Mouse (Mus musculus): Measurements from ENCODE around the gene Zfp1. TPM values are rescaled to one million over a fixed set of nuclear protein-coding genes. Genes with fewer than 3 reads are reported as not detected.

The Zfp1 gene
- polyA plus RNA-seq, 1 experiment from 2014 or later, result 24.8 TPM

DNA sequence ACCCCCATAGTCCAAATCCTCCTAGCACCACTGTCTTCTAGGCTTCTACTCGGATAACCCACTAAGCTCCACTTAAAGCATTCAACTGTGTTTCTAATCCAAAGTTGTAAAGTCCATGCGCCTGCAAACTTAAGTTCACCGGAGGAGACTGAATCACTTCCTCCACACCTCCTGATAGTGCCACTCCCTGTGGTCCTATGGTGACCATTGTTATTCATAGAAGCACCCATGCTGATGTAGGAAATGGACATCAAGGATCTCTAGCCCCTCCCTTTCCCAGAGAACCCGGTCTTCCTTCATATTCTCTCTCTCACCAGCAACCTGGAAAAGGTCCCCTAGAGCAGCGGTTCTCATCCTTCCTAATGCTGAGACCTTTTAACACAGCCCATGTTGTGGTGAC is 30.0 kb upstream of the Zfp1 start:
- no peak for ATAC-seq (ENCODE audit: low FRiP score)
- no peak overlapping the region for H3K9ac ChIP-seq
- no peaks in the 10 kb centered on the region for H3K27me3 ChIP-seq
- no peak overlapping the region for H3K4me2 ChIP-seq (replicated peaks)
- 0 out of 2 replicates have a peak, but pooled peaks cover 5% of the 10 kb centered on the region for H3K4me1 ChIP-seq
- H3K27ac ChIP-seq, result no peak overlapping the region
- no peaks in the 10 kb centered on the region for H3K9me3 ChIP-seq (replicated peaks)
- peaks cover 21% of the 10 kb centered on the region for H3K36me3 ChIP-seq
- 90% methylated on average over 5 of the region's 5 CpGs for WGBS
- no peak overlapping the region for H3K4me3 ChIP-seq

DNA sequence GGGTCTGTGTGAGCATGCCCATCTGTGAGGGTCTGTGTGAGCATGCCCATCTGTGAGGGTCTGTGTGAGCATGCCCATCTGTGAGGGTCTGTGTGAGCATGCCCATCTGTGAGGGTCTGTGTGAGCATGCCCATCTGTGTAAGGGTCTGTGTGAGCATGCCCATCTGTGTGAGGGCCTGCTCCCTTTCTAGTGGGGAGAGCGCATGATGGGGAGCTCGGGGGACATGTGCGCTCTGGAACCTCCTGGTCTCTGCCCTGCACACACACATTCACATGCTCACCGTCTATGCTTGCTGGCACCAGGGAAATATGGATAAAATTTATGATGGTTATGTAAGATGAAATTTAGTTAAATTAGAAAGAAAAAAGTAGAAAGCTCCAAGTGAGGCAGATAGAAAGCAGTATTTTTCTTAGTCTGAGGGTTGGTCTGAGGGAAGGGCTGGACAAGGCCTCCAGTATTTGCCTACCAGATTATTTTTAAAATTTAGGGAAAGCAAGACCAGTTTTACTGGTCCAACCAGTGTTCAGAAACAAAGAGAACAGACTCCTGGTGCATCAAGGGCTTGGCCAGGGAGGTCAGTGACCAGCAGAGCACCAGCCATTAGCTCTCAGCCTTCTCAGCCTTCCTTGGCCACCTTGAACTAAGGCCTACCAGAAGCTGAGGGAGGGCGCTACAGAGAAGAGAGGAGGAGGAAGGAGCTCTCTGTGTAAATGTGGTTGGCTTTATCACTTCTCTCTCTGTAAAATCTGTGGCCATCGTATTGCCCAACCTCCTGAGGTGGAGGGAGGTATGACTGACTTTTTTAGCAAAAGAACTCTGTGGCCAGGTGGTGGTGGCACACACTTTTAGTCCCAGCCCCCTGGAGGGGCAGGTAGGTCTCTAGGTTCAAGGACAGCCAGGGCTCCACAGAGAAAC is 28.2 kb upstream of the Zfp1 start:
- H3K36me3 ChIP-seq, result peaks cover 31% of the 10 kb centered on the region
- 0 out of 2 replicates have a peak, but pooled peaks cover 3% of the 10 kb centered on the region for H3K4me1 ChIP-seq
- no peak overlapping the region for H3K27ac ChIP-seq
- no peak overlapping the region for H3K9ac ChIP-seq
- H3K4me2 ChIP-seq (replicated peaks), result no peak overlapping the region
- 93% methylated on average over 6 of the region's 6 CpGs for WGBS
- H3K27me3 ChIP-seq, result no peaks in the 10 kb centered on the region
- no peak overlapping the region for H3K4me3 ChIP-seq
- H3K9me3 ChIP-seq (replicated peaks), result no peaks in the 10 kb centered on the region
- no peak for ATAC-seq (ENCODE audit: low FRiP score)

DNA sequence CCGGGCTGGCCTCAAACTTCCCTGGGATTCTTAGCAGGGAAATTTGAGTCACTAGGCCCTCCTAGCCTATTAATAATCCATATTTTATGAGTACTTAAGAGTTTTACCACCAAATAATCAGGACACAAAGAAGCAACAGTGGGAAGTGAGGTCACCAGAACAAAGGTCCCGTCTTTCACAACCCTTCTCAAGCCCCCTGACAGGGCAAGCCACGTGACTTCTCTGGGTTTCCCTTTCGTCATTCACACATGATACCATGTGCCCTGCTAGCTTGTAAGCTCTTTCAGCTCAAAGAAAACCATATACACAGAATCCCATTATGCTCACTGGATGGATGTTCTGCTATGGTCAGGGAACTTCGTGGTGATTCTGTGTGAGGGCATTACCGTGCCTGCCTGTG is 25.4 kb upstream of the Zfp1 start:
- Histone ChIP-seq H3K27ac (no peak overlapping the region), H3K27me3 (no peaks in the 10 kb centered on the region), H3K4me3 (no peak overlapping the region), H3K9me3 (replicated peaks) (no peaks in the 10 kb centered on the region), H3K36me3 (peaks cover 37% of the 10 kb centered on the region), H3K9ac (no peak overlapping the region; the same call in 1 of the 2 replicates), H3K4me2 (replicated peaks) (no peak overlapping the region), H3K4me1 (peaks cover 12% of the 10 kb centered on the region)
- WGBS, result 58% methylated on average over 6 of the region's 6 CpGs
- ATAC-seq (ENCODE audit: low FRiP score), result no peak

DNA sequence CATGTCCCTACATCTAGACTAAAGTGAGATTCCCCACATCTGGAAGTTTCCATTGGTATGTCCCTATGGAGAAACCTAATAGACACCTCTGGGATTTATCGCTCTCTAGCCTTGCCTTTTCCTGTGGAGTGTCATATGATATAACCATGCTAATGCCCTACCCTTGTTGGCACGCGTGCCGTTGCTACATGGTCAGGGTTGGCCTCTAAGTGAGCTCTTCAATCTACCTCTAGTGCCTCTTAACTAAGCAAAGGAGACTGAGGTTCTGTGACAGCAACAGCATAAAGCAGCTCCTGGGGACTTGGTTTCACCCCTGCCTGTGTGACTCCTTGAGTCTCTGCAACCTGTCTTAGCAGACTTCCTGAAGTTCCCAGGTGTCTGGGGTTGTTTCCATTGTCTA is 24.9 kb upstream of the Zfp1 start:
- no peak overlapping the region for H3K4me2 ChIP-seq (replicated peaks)
- no peak overlapping the region for H3K27ac ChIP-seq
- peaks cover 12% of the 10 kb centered on the region for H3K4me1 ChIP-seq
- peaks cover 33% of the 10 kb centered on the region for H3K36me3 ChIP-seq
- H3K4me3 ChIP-seq, result no peak overlapping the region
- H3K27me3 ChIP-seq, result no peaks in the 10 kb centered on the region
- no peak overlapping the region; the same call in 1 of the 2 replicates for H3K9ac ChIP-seq
- H3K9me3 ChIP-seq (replicated peaks), result no peaks in the 10 kb centered on the region
- no peak for ATAC-seq (ENCODE audit: low FRiP score)
- 81% methylated on average over 4 of the region's 4 CpGs for WGBS

DNA sequence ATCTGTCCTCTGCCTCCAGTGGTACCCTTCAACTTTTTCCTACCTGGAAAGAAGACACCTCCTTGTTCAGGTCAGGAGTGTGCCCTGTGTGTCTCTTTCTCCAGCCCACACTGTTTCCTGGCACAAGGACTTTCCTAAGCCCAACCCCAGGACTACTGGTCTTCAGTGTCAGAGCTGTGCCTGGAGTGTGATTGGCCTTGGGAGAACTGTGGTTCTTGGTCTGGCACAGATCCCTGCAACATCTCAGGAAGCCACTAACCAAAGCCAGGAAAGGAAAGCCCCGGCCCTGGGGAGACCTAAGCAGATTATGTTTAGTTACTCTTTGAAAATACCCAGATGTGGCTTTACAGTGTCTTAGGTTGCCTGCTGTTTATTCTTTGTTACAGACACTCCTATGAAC is 23.3 kb upstream of the Zfp1 start:
- H3K27ac ChIP-seq, result no peak overlapping the region
- no peak overlapping the region for H3K4me2 ChIP-seq (replicated peaks)
- H3K4me1 ChIP-seq, result peaks cover 12% of the 10 kb centered on the region
- no peak overlapping the region for H3K9ac ChIP-seq
- H3K27me3 ChIP-seq, result no peaks in the 10 kb centered on the region
- WGBS, result 86% methylated on average over 1 of the region's 1 CpGs
- H3K36me3 ChIP-seq, result peaks cover 39% of the 10 kb centered on the region
- no peak overlapping the region for H3K4me3 ChIP-seq
- H3K9me3 ChIP-seq (replicated peaks), result no peaks in the 10 kb centered on the region
- no peak for ATAC-seq (ENCODE audit: low FRiP score)

DNA sequence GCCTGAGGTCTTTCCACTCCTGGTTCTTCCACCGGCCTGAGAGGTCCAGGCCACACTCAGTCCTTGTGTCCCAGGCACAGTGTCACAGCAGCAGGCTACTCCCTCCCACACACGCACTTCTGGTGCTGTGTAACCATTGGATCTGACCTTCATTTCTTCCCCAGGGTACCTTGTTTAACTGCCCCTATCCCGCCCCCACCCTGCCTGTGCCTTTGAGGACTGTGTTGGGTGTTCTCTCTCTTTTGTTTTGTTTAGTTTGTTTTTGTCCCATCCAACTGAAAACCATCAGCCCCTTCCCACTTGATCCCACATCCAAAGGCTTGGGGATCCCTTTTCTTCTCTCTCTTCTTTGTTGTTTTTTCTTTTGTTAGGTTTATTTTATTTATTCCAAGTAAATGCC is 21.1 kb upstream of the Zfp1 start:
- Histone ChIP-seq H3K9me3 (replicated peaks) (no peaks in the 10 kb centered on the region), H3K4me1 (peaks cover 9% of the 10 kb centered on the region), H3K9ac (no peak overlapping the region), H3K27me3 (no peaks in the 10 kb centered on the region), H3K4me2 (replicated peaks) (no peak overlapping the region), H3K36me3 (peaks cover 39% of the 10 kb centered on the region), H3K4me3 (no peak overlapping the region), H3K27ac (peak overlapping the region; percentile 7)
- 65% methylated on average over 3 of the region's 3 CpGs for WGBS
- ATAC-seq (ENCODE audit: low FRiP score), result no peak

DNA sequence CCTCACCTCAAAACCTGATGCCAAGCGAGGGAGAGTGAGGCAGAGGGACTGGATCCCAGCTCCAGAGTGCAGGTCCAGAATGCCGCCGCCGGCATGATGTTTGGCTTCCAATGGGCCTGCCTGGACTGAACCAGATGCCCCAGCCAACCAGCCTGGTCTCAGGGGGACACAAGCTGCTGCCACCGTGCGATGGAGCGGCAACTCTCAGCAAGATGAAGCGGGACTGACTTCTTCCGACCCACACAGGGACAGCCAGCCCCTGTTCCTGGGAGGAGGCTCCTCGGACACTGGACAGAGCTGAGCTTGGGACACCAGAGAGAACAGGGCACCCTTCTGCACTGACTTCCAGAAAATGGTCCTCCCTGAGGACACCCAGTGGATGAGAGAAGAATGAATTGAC is 20.6 kb upstream of the Zfp1 start:
- H3K27me3 ChIP-seq, result no peaks in the 10 kb centered on the region
- peaks cover 9% of the 10 kb centered on the region for H3K4me1 ChIP-seq
- ATAC-seq (ENCODE audit: low FRiP score), result no peak
- H3K4me3 ChIP-seq, result no peak overlapping the region
- H3K27ac ChIP-seq, result no peak overlapping the region; the same call in 1 of the 2 replicates
- no peak overlapping the region for H3K4me2 ChIP-seq (replicated peaks)
- peaks cover 39% of the 10 kb centered on the region for H3K36me3 ChIP-seq
- WGBS, result 67% methylated on average over 10 of the region's 10 CpGs
- H3K9ac ChIP-seq, result no peak overlapping the region
- H3K9me3 ChIP-seq (replicated peaks), result no peaks in the 10 kb centered on the region

DNA sequence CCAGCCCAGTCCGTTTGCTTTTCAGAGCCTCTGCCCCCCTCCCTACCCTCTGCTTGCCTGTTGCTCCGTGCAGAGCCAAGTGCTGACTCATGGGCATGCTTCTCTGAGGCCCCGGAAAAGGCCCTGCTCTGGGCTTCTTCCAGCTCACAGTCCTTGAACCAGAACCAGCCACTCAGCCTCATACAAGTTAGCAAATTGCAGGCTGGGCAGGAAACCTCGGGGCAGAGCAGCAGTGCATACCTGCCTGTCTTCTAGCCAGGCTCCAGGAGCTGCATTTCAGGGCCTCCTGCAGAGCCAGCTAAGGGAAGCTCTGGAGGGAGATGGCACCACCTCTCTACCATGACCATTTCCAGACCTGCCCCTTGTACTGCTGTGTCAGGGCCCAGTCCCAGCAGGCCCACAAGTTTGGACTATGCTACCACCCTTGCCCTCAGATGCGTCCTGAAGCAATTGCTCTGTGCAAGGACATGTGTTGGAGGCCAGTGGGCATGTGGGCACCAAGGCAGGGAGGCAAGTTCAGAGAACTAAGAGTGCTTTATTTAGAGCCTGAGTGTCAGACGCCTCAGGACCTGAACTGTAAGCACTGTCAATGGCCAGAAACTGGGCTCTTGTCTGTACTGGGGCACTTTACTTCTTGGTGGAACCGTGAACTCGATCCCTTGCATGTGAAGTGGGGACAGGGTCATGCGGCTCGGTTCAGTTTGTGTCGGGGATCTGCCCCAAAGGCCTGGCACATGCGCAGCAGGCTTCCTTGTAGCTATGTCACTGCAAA is 18.9 kb upstream of the Zfp1 start:
- no peak for ATAC-seq (ENCODE audit: low FRiP score)
- no peaks in the 10 kb centered on the region for H3K27me3 ChIP-seq
- no peak overlapping the region for H3K27ac ChIP-seq
- no peak overlapping the region for H3K4me3 ChIP-seq
- H3K9ac ChIP-seq, result no peak overlapping the region
- H3K9me3 ChIP-seq (replicated peaks), result no peaks in the 10 kb centered on the region
- peaks cover 42% of the 10 kb centered on the region for H3K36me3 ChIP-seq
- peaks cover 9% of the 10 kb centered on the region for H3K4me1 ChIP-seq
- H3K4me2 ChIP-seq (replicated peaks), result no peak overlapping the region
- WGBS, result 85% methylated on average over 12 of the region's 12 CpGs

DNA sequence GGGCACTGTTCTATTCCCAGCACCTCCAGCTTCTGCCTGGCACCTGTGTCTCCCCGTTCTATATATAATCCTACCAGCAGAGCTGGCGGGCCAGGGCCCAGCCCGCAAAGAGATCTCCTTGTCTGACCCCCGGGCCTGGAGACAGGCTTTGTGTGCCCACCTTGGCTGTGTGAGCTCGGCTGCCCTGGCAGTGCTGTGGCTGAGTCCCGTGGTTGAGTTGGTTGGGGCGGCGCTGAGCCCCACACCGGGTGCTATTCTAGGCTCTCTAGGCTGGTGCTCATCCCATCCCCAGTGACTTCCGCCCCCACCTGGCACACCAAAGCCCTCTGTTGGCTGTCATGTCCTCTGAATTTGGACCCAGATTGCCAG is 18.4 kb upstream of the Zfp1 start:
- Histone ChIP-seq H3K27ac (no peak overlapping the region; the same call in 1 of the 2 replicates), H3K4me1 (peaks cover 9% of the 10 kb centered on the region), H3K36me3 (peaks cover 38% of the 10 kb centered on the region), H3K27me3 (no peaks in the 10 kb centered on the region), H3K9ac (no peak overlapping the region), H3K4me2 (replicated peaks) (no peak overlapping the region), H3K4me3 (no peak overlapping the region), H3K9me3 (replicated peaks) (no peaks in the 10 kb centered on the region)
- 92% methylated on average over 10 of the region's 10 CpGs for WGBS
- ATAC-seq (ENCODE audit: low FRiP score), result no peak

DNA sequence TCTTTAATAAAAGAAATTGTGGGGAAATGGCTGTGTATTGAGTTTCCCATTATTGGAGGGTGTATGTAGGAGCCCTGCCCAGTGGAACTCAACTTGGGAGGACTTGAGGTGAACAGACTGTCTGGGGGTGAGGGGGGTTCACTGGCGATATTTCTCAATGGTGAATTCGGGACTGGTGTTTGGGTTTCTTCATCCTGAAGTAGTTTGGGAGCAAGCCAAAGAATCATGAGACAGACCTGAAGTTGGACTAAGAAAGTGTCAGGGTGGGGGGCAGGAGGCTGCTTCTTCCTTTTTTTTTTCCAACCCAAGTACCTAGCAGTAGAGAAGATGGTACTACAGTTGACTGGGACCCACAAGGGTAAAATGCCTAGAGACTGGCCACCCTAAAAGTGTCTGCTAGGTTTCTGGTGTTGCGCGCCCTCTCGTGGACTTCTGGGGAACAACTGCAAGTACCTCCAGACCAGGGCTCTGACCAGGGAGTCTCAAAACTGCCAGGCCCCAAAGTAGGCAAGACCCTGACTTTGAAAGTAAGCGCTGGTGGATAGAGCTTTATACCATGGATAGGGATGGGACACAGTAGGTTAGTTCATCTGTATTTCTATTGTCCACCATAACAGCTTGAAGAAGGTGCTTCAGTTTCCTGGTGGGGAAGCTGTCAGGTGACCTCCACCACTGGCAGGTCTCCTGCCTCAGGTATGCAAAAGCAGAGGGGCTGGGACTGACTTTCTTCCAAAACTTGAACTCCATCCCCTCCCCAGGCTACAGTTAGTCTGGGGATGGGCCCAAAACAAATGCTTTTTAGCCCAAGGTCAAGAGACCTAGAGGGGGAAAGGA is 17.3 kb upstream of the Zfp1 start:
- no peak for ATAC-seq (ENCODE audit: low FRiP score)
- Histone ChIP-seq H3K36me3 (peaks cover 29% of the 10 kb centered on the region; the same call in 1 of the 2 replicates), H3K4me3 (no peak overlapping the region)

DNA sequence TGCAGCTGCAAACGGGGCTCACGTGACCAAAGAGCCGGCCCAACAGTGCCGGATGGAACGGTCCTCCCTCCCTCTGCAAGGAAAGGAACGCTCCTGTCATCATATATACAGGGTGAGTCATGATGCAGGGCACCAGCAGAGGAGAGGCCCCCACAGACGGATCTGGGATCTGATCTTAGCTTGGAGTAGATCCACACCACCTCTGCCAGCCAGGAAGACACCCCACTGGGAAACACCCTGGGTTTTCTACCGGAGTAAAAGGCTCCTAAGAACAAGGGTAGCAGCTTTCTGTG is 16.7 kb upstream of the Zfp1 start:
- H3K36me3 ChIP-seq, result peaks cover 25% of the 10 kb centered on the region; the same call in 1 of the 2 replicates
- ATAC-seq (ENCODE audit: low FRiP score), result no peak
- no peaks in the 10 kb centered on the region for H3K27me3 ChIP-seq
- no peaks in the 10 kb centered on the region for H3K9me3 ChIP-seq (replicated peaks)
- H3K4me2 ChIP-seq (replicated peaks), result no peak overlapping the region
- peaks cover 6% of the 10 kb centered on the region for H3K4me1 ChIP-seq
- no peak overlapping the region for H3K4me3 ChIP-seq
- no peak overlapping the region for H3K27ac ChIP-seq
- WGBS, result 83% methylated on average over 8 of the region's 8 CpGs
- H3K9ac ChIP-seq, result no peak overlapping the region

More for the DNA sequence above, 17.3 kb upstream of the Zfp1 start:
- H3K9me3 ChIP-seq (replicated peaks), result no peaks in the 10 kb centered on the region
- H3K27me3 ChIP-seq, result no peaks in the 10 kb centered on the region
- peaks cover 9% of the 10 kb centered on the region for H3K4me1 ChIP-seq
- H3K9ac ChIP-seq, result no peak overlapping the region
- H3K4me2 ChIP-seq (replicated peaks), result no peak overlapping the region
- no peak overlapping the region for H3K27ac ChIP-seq
- WGBS, result 33% methylated on average over 6 of the region's 6 CpGs

DNA sequence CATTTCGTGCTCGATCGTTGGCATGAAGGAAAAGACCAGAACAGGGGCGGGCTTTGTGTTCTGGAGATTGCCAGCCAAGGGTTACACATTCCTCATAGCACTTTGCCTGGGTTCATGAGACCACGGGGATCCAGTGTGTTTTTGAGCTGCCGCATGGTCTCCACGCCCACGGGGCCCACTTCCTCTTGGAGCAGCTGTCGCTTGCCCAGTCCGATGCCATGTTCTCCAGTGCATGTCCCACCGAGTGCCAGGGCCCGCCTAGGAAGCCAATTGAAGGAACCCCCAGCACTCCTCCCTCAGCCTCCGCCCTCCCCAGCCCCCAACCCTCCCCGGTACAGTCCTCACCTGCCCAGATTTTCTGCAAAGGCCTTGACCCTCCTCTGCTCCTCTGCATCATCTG is 16.3 kb upstream of the Zfp1 start:
- Histone ChIP-seq H3K27ac (no peak overlapping the region), H3K27me3 (no peaks in the 10 kb centered on the region), H3K4me1 (peaks cover 2% of the 10 kb centered on the region; the same call in 1 of the 2 replicates), H3K4me3 (no peak overlapping the region), H3K9me3 (replicated peaks) (no peaks in the 10 kb centered on the region), H3K36me3 (peaks cover 21% of the 10 kb centered on the region; the same call in 1 of the 2 replicates), H3K4me2 (replicated peaks) (no peak overlapping the region), H3K9ac (no peak overlapping the region)
- WGBS, result 95% methylated on average over 14 of the region's 14 CpGs
- no peak for ATAC-seq (ENCODE audit: low FRiP score)

Data from hindbrain, embryonic 12.5 days (tissue).